Mouse (Mus musculus): ENCODE results near the gene Inpp4b. TPM values are rescaled to one million over a fixed set of nuclear protein-coding genes. Genes with fewer than 3 reads are reported as not detected.

Inpp4b gene
- polyA plus RNA-seq, 1 experiment from 2014 or later: 5.0 TPM

- 79% methylated on average over 4 of the region's 4 CpGs for WGBS
- Histone ChIP-seq H3K27me3 (no peaks in the 10 kb centered on the region), H3K9ac (replicated peaks) (no peak overlapping the region), H3K4me3 (replicated peaks) (no peak overlapping the region), H3K27ac (no peak overlapping the region), H3K36me3 (no peaks in the 10 kb centered on the region), H3K4me1 (replicated peaks) (no peaks in the 10 kb centered on the region), H3K4me2 (replicated peaks) (no peak overlapping the region), H3K9me3 (no peaks in the 10 kb centered on the region)
- no peak for ATAC-seq
Observed at GRCm38 (mm10) chr8:81639820-81640219, 297.5 kb downstream of the Inpp4b start.

GRCm38 (mm10) chr8:81643030-81643429 is 300.7 kb downstream of the Inpp4b start:
- ATAC-seq: no peak
- H3K4me2 ChIP-seq (replicated peaks): no peak overlapping the region
- no peak overlapping the region for H3K9ac ChIP-seq (replicated peaks)
- H3K4me1 ChIP-seq (replicated peaks): no peaks in the 10 kb centered on the region
- no peaks in the 10 kb centered on the region for H3K9me3 ChIP-seq
- no peaks in the 10 kb centered on the region for H3K27me3 ChIP-seq
- 90% methylated on average over 4 of the region's 4 CpGs for WGBS
- no peaks in the 10 kb centered on the region for H3K36me3 ChIP-seq
- no peak overlapping the region for H3K27ac ChIP-seq
- no peak overlapping the region for H3K4me3 ChIP-seq (replicated peaks)

DNA sequence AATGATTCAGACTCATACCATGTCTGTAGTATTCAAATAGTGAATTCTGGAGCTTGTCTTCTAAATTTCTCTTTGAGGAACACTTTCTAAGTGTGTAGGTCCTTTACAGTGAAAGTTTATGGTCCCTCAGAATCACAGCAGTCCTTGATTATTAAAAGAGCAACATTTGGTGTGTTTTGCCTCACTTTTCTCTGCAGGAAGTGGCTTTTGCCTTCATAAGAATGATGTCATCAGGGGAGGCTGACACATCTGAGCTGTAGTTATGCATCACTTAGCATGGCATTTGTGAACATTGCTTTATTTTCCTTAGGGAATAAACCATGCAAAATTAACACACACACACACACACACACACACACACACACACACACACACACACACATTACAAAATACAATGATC is 349.8 kb downstream of the Inpp4b start:
- Histone ChIP-seq H3K4me1 (replicated peaks) (no peaks in the 10 kb centered on the region), H3K9ac (replicated peaks) (no peak overlapping the region), H3K4me3 (replicated peaks) (no peak overlapping the region), H3K4me2 (replicated peaks) (no peak overlapping the region), H3K27me3 (no peaks in the 10 kb centered on the region), H3K27ac (no peak overlapping the region), H3K36me3 (no peaks in the 10 kb centered on the region), H3K9me3 (no peaks in the 10 kb centered on the region)
- no peak for ATAC-seq

GRCm38 (mm10) chr8:81694893-81695292 is 352.5 kb downstream of the Inpp4b start:
- no peaks in the 10 kb centered on the region for H3K36me3 ChIP-seq
- no peak for ATAC-seq
- no peak overlapping the region for H3K27ac ChIP-seq
- H3K9ac ChIP-seq (replicated peaks): no peak overlapping the region
- no peaks in the 10 kb centered on the region for H3K9me3 ChIP-seq
- no peak overlapping the region for H3K4me3 ChIP-seq (replicated peaks)
- 48% methylated on average over 2 of the region's 2 CpGs for WGBS
- no peak overlapping the region for H3K4me2 ChIP-seq (replicated peaks)
- no peaks in the 10 kb centered on the region for H3K27me3 ChIP-seq
- H3K4me1 ChIP-seq (replicated peaks): no peaks in the 10 kb centered on the region

GRCm38 (mm10) chr8:81702038-81702437 is 359.7 kb downstream of the Inpp4b start:
- WGBS: 70% methylated on average over 1 of the region's 1 CpGs
- Histone ChIP-seq H3K27me3 (no peaks in the 10 kb centered on the region), H3K4me1 (replicated peaks) (no peaks in the 10 kb centered on the region), H3K27ac (no peak overlapping the region), H3K9me3 (no peaks in the 10 kb centered on the region), H3K4me3 (replicated peaks) (no peak overlapping the region), H3K4me2 (replicated peaks) (no peak overlapping the region), H3K36me3 (no peaks in the 10 kb centered on the region), H3K9ac (replicated peaks) (no peak overlapping the region)
- no peak for ATAC-seq

GRCm38 (mm10) chr8:81703571-81704365 is 361.4 kb downstream of the Inpp4b start:
- Histone ChIP-seq H3K9me3 (no peaks in the 10 kb centered on the region), H3K4me1 (replicated peaks) (no peaks in the 10 kb centered on the region), H3K36me3 (no peaks in the 10 kb centered on the region), H3K27me3 (no peaks in the 10 kb centered on the region), H3K9ac (replicated peaks) (no peak overlapping the region), H3K4me2 (replicated peaks) (no peak overlapping the region), H3K27ac (no peak overlapping the region), H3K4me3 (replicated peaks) (no peak overlapping the region)
- 82% methylated on average over 3 of the region's 3 CpGs for WGBS
- ATAC-seq: no peak

GRCm38 (mm10) chr8:81707436-81707835 is 365.1 kb downstream of the Inpp4b start:
- H3K4me2 ChIP-seq (replicated peaks): no peak overlapping the region
- H3K4me3 ChIP-seq (replicated peaks): no peak overlapping the region
- ATAC-seq: no peak
- no peak overlapping the region for H3K27ac ChIP-seq
- WGBS: 91% methylated on average over 1 of the region's 1 CpGs
- no peaks in the 10 kb centered on the region for H3K9me3 ChIP-seq
- no peaks in the 10 kb centered on the region for H3K4me1 ChIP-seq (replicated peaks)
- no peaks in the 10 kb centered on the region for H3K36me3 ChIP-seq
- H3K27me3 ChIP-seq: no peaks in the 10 kb centered on the region
- H3K9ac ChIP-seq (replicated peaks): no peak overlapping the region

DNA sequence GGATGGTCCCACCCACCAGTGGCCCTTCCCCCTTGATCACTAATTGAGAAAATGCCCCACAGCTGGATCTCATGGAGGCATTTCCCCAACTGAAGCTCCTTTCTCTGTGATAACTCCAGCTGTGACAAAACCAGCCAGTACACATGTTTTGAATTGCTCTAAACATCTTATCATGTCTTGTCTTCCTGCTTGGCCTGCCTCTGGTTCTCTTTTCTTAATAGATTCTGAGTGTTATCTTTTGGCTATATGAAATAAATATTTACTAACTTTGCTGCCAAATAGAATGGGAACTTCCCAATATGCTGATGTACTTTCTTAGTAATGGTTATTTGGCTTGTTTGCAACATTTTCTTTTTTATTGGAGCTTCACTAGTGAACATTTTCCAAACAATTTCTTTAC is 389.0 kb downstream of the Inpp4b start:
- Histone ChIP-seq H3K27me3 (no peaks in the 10 kb centered on the region), H3K27ac (no peak overlapping the region), H3K4me2 (replicated peaks) (no peak overlapping the region), H3K9me3 (no peaks in the 10 kb centered on the region), H3K4me1 (replicated peaks) (no peaks in the 10 kb centered on the region), H3K9ac (replicated peaks) (no peak overlapping the region), H3K36me3 (no peaks in the 10 kb centered on the region), H3K4me3 (replicated peaks) (no peak overlapping the region)
- no peak for ATAC-seq

DNA sequence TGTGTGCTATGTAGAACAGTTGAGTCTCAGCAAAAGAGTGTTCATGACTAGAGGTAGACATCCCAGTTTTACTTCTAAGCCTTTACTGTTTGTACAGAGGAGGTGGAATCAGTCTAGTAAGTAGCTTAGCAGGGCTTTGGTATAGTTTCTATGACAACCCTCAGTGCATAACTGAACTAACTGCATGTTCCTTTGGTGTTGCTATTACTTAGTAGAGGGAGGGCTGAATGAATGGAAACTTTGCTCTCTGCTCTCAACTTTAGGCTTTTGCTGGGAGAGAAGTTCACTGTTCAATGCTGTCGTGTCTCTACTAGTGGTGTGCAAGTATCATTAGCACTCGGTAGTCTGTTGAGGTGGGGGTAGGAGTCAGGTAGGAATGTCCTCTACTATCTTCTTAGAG is 393.3 kb downstream of the Inpp4b start:
- no peaks in the 10 kb centered on the region for H3K36me3 ChIP-seq
- H3K27ac ChIP-seq: no peak overlapping the region
- no peaks in the 10 kb centered on the region for H3K27me3 ChIP-seq
- no peak overlapping the region for H3K4me2 ChIP-seq (replicated peaks)
- no peaks in the 10 kb centered on the region for H3K9me3 ChIP-seq
- no peaks in the 10 kb centered on the region for H3K4me1 ChIP-seq (replicated peaks)
- H3K4me3 ChIP-seq (replicated peaks): no peak overlapping the region
- H3K9ac ChIP-seq (replicated peaks): no peak overlapping the region
- ATAC-seq: no peak
- WGBS: 84% methylated on average over 2 of the region's 2 CpGs

DNA sequence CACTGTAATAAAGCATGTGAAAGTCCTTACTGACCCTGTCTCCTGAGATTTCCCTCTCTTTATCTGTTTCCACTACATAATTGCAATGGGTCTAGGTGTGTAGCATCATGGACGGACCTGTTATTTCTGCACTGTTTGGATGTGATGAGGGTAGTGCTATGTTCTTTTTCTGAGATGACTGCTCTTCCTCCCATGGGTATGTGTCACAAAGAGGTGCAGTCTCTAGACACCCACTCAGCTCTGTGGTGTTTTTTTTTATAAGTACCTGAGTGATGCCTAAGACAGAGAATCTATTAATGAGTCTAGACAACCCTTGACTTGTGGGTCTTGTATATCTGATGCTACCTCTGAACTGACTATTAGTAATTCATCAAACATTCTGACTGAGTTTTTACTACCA is 393.7 kb downstream of the Inpp4b start:
- no peaks in the 10 kb centered on the region for H3K27me3 ChIP-seq
- H3K9me3 ChIP-seq: no peaks in the 10 kb centered on the region
- no peak overlapping the region for H3K9ac ChIP-seq (replicated peaks)
- no peaks in the 10 kb centered on the region for H3K36me3 ChIP-seq
- no peak overlapping the region for H3K4me3 ChIP-seq (replicated peaks)
- no peak for ATAC-seq
- no peak overlapping the region for H3K4me2 ChIP-seq (replicated peaks)
- WGBS: 96% methylated on average over 1 of the region's 1 CpGs
- no peak overlapping the region for H3K27ac ChIP-seq
- H3K4me1 ChIP-seq (replicated peaks): no peaks in the 10 kb centered on the region

GRCm38 (mm10) chr8:81742588-81742987 is 400.2 kb downstream of the Inpp4b start:
- H3K4me1 ChIP-seq (replicated peaks): no peaks in the 10 kb centered on the region
- H3K27ac ChIP-seq: no peak overlapping the region
- 92% methylated on average over 7 of the region's 7 CpGs for WGBS
- H3K4me3 ChIP-seq (replicated peaks): no peak overlapping the region
- no peaks in the 10 kb centered on the region for H3K9me3 ChIP-seq
- ATAC-seq: no peak
- H3K36me3 ChIP-seq: no peaks in the 10 kb centered on the region
- no peaks in the 10 kb centered on the region for H3K27me3 ChIP-seq
- H3K4me2 ChIP-seq (replicated peaks): no peak overlapping the region
- no peak overlapping the region for H3K9ac ChIP-seq (replicated peaks)

DNA sequence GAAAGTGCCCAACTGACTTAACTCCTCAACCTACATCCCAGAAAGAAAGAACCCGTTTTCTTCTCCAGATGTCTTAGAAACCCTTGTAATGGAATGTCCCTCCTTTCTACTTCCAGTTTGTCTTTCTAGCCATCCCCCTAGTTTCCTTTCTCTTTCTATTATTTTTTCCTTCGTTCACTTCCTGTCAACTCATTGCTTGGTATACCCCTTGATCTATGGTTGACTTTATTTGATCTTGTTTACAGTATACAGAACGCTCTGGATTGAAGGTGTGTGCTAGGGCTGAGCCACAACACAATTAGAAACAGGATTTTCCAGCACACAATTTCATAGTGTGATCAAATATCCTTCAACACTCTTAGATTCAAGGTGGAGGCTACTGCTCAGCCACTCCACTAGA is 400.7 kb downstream of the Inpp4b start:
- no peaks in the 10 kb centered on the region for H3K9me3 ChIP-seq
- no peaks in the 10 kb centered on the region for H3K27me3 ChIP-seq
- no peak overlapping the region for H3K27ac ChIP-seq
- no peaks in the 10 kb centered on the region for H3K36me3 ChIP-seq
- H3K9ac ChIP-seq (replicated peaks): no peak overlapping the region
- no peak overlapping the region for H3K4me3 ChIP-seq (replicated peaks)
- WGBS: 88% methylated on average over 3 of the region's 3 CpGs
- ATAC-seq: no peak
- no peak overlapping the region for H3K4me2 ChIP-seq (replicated peaks)
- no peaks in the 10 kb centered on the region for H3K4me1 ChIP-seq (replicated peaks)

- H3K4me2 ChIP-seq (replicated peaks): no peak overlapping the region
- H3K9me3 ChIP-seq: no peaks in the 10 kb centered on the region
- WGBS: 53% methylated on average over 1 of the region's 1 CpGs
- H3K27me3 ChIP-seq: no peaks in the 10 kb centered on the region
- ATAC-seq: no peak
- H3K4me3 ChIP-seq (replicated peaks): no peak overlapping the region
- no peaks in the 10 kb centered on the region for H3K36me3 ChIP-seq
- no peak overlapping the region for H3K27ac ChIP-seq
- H3K4me1 ChIP-seq (replicated peaks): no peaks in the 10 kb centered on the region
- no peak overlapping the region for H3K9ac ChIP-seq (replicated peaks)
Observed at GRCm38 (mm10) chr8:81745439-81745838, 403.1 kb downstream of the Inpp4b start.
